Mouse (Mus musculus): ENCODE measurements around the gene Tnpo3.
A peak's percentile ranks its signal among the peaks of the same experiment; 100 is the strongest.

Gene Tnpo3

GRCm38 (mm10) chr6:29609111-29610019 lies at the start of gene Tnpo3:
Tnpo3 (minus strand) TSS chr6:29609887.
- Histone ChIP-seq H3K36me3 (ENCODE audit: insufficient read depth, low read length) (peaks cover 6% of the 10 kb centered on the region; the same call in 1 of the 2 replicates), H3K4me3 (replicated peaks; ENCODE audit: low read length) (peak within 1 kb of the TSS; percentile 100), H3K27me3 (ENCODE audit: insufficient read depth, low read length) (no peaks in the 10 kb centered on the region), H3K4me1 (replicated peaks; ENCODE audit: low read depth, low read length) (peaks cover 35% of the 10 kb centered on the region), H3K9me3 (ENCODE audit: low read length) (peaks cover 7% of the 10 kb centered on the region)
- no peak for TF ChIP-seq NANOG (IDR thresholded peaks at IDR 0.05; ENCODE audit: borderline replicate concordance, low read length)
- no peak for TF ChIP-seq POU5F1 (IDR thresholded peaks at IDR 0.05; ENCODE audit: borderline replicate concordance, low read length)
- no peak for TF ChIP-seq CTCF (conservative IDR thresholded peaks at IDR 0.05; ENCODE audit: low read length)

- no peaks in the 10 kb centered on the region for H3K36me3 ChIP-seq (ENCODE audit: insufficient read depth, low read length)
- H3K9me3 ChIP-seq (ENCODE audit: low read length) = 0 out of 2 replicates have a peak, but pooled peaks cover 5% of the 10 kb centered on the region
- TF ChIP-seq NANOG (IDR thresholded peaks at IDR 0.05; ENCODE audit: borderline replicate concordance, low read length) = no peak
- no peak for TF ChIP-seq POU5F1 (IDR thresholded peaks at IDR 0.05; ENCODE audit: borderline replicate concordance, low read length)
- no peak for TF ChIP-seq CTCF (conservative IDR thresholded peaks at IDR 0.05; ENCODE audit: low read length)
- H3K4me1 ChIP-seq (replicated peaks; ENCODE audit: low read depth, low read length) = peaks cover 13% of the 10 kb centered on the region; the same call in 1 of the 2 replicates
- H3K27me3 ChIP-seq (ENCODE audit: insufficient read depth, low read length) = peaks cover 16% of the 10 kb centered on the region
- H3K4me3 ChIP-seq (replicated peaks; ENCODE audit: low read length) = no peak overlapping the region
These were observed 49.2 kb upstream of the Tnpo3 start for GRCm38 (mm10) chr6:29658626-29659475.

GRCm38 (mm10) chr6:29653271-29653670 lies 43.6 kb upstream of the Tnpo3 start:
- TF ChIP-seq POU5F1 (IDR thresholded peaks at IDR 0.05; ENCODE audit: borderline replicate concordance, low read length) = no peak
- no peak for TF ChIP-seq CTCF (conservative IDR thresholded peaks at IDR 0.05; ENCODE audit: low read length)
- TF ChIP-seq NANOG (IDR thresholded peaks at IDR 0.05; ENCODE audit: borderline replicate concordance, low read length) = no peak
- Histone ChIP-seq H3K4me3 (replicated peaks; ENCODE audit: low read length) (no peak overlapping the region), H3K36me3 (ENCODE audit: insufficient read depth, low read length) (no peaks in the 10 kb centered on the region), H3K9me3 (ENCODE audit: low read length) (no peaks in the 10 kb centered on the region), H3K4me1 (replicated peaks; ENCODE audit: low read depth, low read length) (peaks cover 17% of the 10 kb centered on the region), H3K27me3 (ENCODE audit: insufficient read depth, low read length) (peaks cover 28% of the 10 kb centered on the region)

- Histone ChIP-seq H3K36me3 (ENCODE audit: insufficient read depth, low read length) (no peaks in the 10 kb centered on the region), H3K4me1 (replicated peaks; ENCODE audit: low read depth, low read length) (peaks cover 13% of the 10 kb centered on the region), H3K27me3 (ENCODE audit: insufficient read depth, low read length) (peaks cover 28% of the 10 kb centered on the region), H3K9me3 (ENCODE audit: low read length) (no peaks in the 10 kb centered on the region), H3K4me3 (replicated peaks; ENCODE audit: low read length) (no peak overlapping the region)
- TF ChIP-seq POU5F1 (IDR thresholded peaks at IDR 0.05; ENCODE audit: borderline replicate concordance, low read length) (no peak), CTCF (conservative IDR thresholded peaks at IDR 0.05; ENCODE audit: low read length) (no peak), NANOG (IDR thresholded peaks at IDR 0.05; ENCODE audit: borderline replicate concordance, low read length) (no peak)
These were observed 40.5 kb upstream of the Tnpo3 start for GRCm38 (mm10) chr6:29650170-29650549.

- TF ChIP-seq CTCF (conservative IDR thresholded peaks at IDR 0.05; ENCODE audit: low read length) = peak; percentile 95
- TF ChIP-seq NANOG (IDR thresholded peaks at IDR 0.05; ENCODE audit: borderline replicate concordance, low read length) = no peak
These were observed 39.9 kb upstream of the Tnpo3 start for GRCm38 (mm10) chr6:29649494-29650169.

DNA sequence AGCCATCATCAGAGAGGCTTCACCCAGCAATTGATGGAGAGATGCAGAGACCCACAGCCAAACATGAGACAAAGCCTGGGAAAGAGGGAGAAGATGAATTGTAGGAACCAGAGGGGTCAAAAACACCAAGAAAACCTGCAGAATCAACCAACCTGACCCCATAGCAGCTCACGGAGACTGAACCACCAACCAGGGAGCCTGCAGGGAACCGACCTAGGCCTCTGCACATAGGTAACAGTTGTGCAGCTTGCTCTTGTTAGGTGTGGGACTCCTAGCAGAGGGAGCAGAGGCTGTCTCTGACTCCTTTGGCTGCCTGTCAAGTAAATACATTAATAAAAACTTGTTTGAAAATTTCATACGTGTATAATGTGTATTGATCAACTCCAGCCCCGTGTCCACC lies 32.1 kb upstream of the Tnpo3 start:
- H3K27me3 ChIP-seq (ENCODE audit: insufficient read depth, low read length) = no peaks in the 10 kb centered on the region
- H3K36me3 ChIP-seq (ENCODE audit: insufficient read depth, low read length) = peaks cover 10% of the 10 kb centered on the region
- H3K9me3 ChIP-seq (ENCODE audit: low read length) = no peaks in the 10 kb centered on the region
- H3K4me3 ChIP-seq (replicated peaks; ENCODE audit: low read length) = no peak overlapping the region
- peaks cover 37% of the 10 kb centered on the region for H3K4me1 ChIP-seq (replicated peaks; ENCODE audit: low read depth, low read length)
- TF ChIP-seq POU5F1 (IDR thresholded peaks at IDR 0.05; ENCODE audit: borderline replicate concordance, low read length) (no peak), NANOG (IDR thresholded peaks at IDR 0.05; ENCODE audit: borderline replicate concordance, low read length) (no peak), CTCF (conservative IDR thresholded peaks at IDR 0.05; ENCODE audit: low read length) (no peak)

More at GRCm38 (mm10) chr6:29649494-29650169, 39.9 kb upstream of the Tnpo3 start:
- Histone ChIP-seq H3K4me3 (replicated peaks; ENCODE audit: low read length) (no peak overlapping the region), H3K36me3 (ENCODE audit: insufficient read depth, low read length) (no peaks in the 10 kb centered on the region), H3K4me1 (replicated peaks; ENCODE audit: low read depth, low read length) (peaks cover 12% of the 10 kb centered on the region), H3K9me3 (ENCODE audit: low read length) (no peaks in the 10 kb centered on the region), H3K27me3 (ENCODE audit: insufficient read depth, low read length) (peaks cover 28% of the 10 kb centered on the region)

DNA sequence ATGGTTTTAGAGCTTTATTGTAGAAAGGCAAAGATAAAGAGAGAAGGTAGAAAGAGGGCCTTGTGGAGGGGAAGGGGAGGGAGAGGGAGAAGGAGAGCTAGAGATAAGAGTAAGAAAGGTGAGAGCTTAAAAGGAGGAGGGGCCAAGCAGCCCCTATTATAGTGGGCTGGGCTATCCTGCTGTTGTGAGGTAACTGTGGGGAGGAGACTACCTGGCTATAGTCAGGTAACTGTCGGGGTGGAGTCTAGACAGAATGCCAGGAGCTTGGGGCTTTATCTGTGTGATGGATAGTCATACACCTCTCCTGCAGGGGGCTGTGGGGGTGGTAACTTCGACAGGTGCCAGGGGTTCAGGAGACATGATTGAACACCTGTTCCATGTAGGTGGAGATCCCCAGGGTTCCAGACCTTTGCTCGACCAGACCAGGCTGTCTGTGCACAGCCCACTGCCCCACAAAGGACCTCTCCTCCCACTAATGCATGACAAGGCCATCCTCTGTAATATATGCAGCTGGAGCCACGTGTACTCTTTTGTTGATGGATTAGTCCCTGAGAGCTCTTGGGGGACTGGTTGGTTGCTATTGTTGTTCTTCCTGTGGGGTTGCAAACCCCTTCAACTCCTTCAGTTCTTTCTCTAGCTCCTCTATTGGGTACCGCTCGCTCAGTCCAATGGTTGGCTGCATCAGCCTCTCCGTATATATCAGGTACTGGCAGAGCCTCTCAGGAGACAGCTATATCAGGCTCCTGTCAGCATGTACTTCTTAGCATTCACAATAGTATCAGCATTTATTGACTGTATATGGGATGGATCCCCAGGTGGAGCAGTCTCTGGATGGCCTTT lies 30.1 kb upstream of the Tnpo3 start:
- H3K36me3 ChIP-seq (ENCODE audit: insufficient read depth, low read length) = peaks cover 10% of the 10 kb centered on the region
- H3K4me1 ChIP-seq (replicated peaks; ENCODE audit: low read depth, low read length) = peaks cover 56% of the 10 kb centered on the region
- TF ChIP-seq POU5F1 (IDR thresholded peaks at IDR 0.05; ENCODE audit: borderline replicate concordance, low read length) (no peak), CTCF (conservative IDR thresholded peaks at IDR 0.05; ENCODE audit: low read length) (no peak), NANOG (IDR thresholded peaks at IDR 0.05; ENCODE audit: borderline replicate concordance, low read length) (no peak)
- peak overlapping the region; percentile 78 for H3K4me3 ChIP-seq (replicated peaks; ENCODE audit: low read length)
- H3K27me3 ChIP-seq (ENCODE audit: insufficient read depth, low read length) = no peaks in the 10 kb centered on the region
- H3K9me3 ChIP-seq (ENCODE audit: low read length) = no peaks in the 10 kb centered on the region

All from E14TG2a.4 (cell line).